Mouse (Mus musculus) embryo, embryonic 10 days (tissue): ENCODE data around the gene Sprr3.
"Not testable (repeated sequence)": the region's sequence is repeated elsewhere in the genome, so short reads cannot be mapped to it uniquely, and the experiment has no call there.

Experiments
- DNase-seq: peaks from one replicate; pipeline ENCODE4 v3.0.0-alpha.2; 2015; ENCODE audit warnings: low spot score

Sprr3 gene

GRCm38 (mm10) chr3:92458620-92459019 lies at the start of gene Sprr3:
Sprr3 (minus strand) TSS chr3:92458720.
- DNase-seq: no peak

- no peak for DNase-seq
These were observed 49.7 kb upstream of the Sprr3 start for GRCm38 (mm10) chr3:92508185-92508584.

DNA sequence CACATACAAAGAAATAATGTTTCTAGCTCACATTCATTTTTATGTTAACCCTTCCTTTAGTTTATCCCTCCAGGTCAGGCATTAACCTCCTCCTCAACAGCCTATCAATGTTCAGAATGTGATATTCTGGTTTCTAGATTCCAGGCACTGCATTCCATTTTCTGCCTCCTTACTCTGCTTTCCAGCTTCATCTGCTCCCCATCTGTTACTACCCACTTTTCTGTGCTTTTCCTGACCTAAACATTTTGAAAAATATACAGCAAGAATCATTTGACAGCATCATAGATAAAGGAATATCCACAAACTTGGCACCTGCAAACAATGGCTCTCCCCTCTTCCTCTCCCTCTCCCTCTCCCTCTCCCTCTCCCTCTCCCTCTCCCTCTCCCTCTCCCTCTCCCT lies 45.0 kb upstream of the Sprr3 start:
- no peak for DNase-seq

GRCm38 (mm10) chr3:92500393-92500792 lies 41.9 kb upstream of the Sprr3 start, which contains the start of gene Sprr4:
Sprr4 (minus strand) TSS chr3:92500493.
- no peak for DNase-seq

DNA sequence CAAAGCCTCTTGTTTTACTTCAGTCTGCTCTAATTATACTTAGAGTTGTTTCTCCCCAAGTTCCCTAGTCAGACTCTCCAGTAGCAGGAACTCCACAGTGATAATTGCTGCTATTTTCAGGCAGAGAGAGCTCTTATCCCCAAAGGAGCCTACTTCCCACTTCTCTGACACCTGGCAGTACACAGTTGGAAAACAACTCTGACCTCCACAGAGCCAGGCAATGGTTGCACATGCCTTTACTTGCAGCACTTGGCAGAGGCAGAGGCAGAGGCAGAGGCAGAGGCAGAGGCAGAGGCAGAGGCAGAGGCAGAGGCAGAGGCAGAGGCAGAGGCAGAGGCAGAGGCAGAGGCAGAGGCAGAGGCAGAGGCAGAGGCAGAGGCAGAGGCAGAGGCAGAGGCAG lies 31.7 kb upstream of the Sprr3 start:
- DNase-seq: not testable (repeated sequence)

- DNase-seq: no peak
These were observed 27.8 kb upstream of the Sprr3 start for GRCm38 (mm10) chr3:92486307-92486706.

DNA sequence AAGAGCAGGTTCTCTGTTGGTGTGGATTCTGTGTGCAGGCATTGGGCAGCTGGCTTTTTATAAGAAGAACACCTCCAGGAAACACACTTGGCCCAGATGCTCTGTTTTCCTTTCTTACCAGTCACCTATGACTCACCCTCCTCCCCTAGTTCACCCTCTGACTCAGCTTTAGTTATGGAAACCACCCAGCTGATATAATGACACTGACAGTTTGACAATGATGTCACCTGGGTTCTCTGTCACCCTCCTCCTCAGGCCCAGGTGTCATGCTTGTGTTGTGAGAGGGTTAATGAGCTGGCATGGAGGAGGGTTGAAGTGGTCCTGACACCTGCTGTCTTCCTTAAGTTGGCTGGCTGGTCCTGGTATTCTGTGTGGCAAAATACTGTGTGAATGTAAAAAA lies 27.3 kb upstream of the Sprr3 start, which contains the start of gene Sprr1a:
Gene Sprr1a (minus strand): TSS at position 33 of the 400 bp plus-strand sequence.
- no peak for DNase-seq

- DNase-seq: not testable (repeated sequence)
These were observed 22.7 kb upstream of the Sprr3 start for GRCm38 (mm10) chr3:92481249-92481648.

- DNase-seq: no peak
These were observed 11.6 kb upstream of the Sprr3 start for GRCm38 (mm10) chr3:92470111-92470510.

GRCm38 (mm10) chr3:92467424-92467823 lies 8.9 kb upstream of the Sprr3 start:
- DNase-seq: no peak

DNA sequence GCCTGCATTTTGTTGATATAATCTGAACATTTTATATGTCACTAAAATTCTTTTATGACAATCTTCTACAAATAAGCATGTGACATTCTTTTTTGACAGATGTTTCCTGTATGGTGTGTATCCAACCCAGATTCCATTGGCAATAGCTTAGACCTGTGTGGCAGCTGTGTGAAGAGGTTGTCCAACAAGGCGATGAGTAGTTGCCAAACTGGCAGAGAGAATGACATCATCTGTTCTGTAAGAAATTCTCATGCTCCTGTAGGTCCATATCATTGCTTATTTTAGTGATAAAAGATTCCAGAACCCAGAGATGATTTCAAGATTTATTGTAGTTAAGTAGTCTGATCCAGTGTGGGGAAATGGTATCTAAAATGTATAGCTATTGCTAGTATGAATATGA lies 8.1 kb upstream of the Sprr3 start:
- no peak for DNase-seq

- DNase-seq: no peak
These were observed 3.4 kb downstream of the Sprr3 start for GRCm38 (mm10) chr3:92455151-92455550.

GRCm38 (mm10) chr3:92440177-92440576 lies 18.3 kb downstream of the Sprr3 start:
- DNase-seq: no peak

GRCm38 (mm10) chr3:92438689-92439088 lies 19.8 kb downstream of the Sprr3 start, which contains the start of gene Sprr1b:
Sprr1b (minus strand) TSS chr3:92438789.
- DNase-seq: no peak

- DNase-seq: no peak
These were observed 26.2 kb downstream of the Sprr3 start, which contains the start of gene Sprr2k for GRCm38 (mm10) chr3:92432282-92432681. Sprr2k (plus strand) TSS chr3:92432582.

- no peak for DNase-seq
These were observed 29.2 kb downstream of the Sprr3 start, which contains the start of gene Gm9774 for GRCm38 (mm10) chr3:92429323-92429722. Gm9774 (minus strand) TSS chr3:92429423.

DNA sequence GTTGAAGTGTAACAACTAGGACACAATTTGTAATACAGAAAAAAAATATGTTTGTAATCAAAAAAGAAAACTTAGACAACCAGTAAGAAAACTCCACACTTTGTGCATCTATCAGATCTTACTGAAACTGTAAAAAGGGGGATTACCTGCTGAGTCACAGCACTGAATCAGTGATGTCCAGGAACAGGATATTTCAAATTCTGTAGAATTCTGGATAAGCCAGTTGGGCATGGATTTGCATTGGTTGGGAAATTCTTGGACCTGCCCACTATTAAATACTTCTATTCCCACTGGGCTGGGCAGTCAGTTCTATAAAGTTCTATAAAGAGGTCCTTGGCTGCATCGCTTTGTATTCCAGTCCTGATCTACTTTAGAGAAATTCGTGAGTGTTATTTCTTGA lies 40.7 kb downstream of the Sprr3 start, which contains the start of gene Sprr2j-ps:
Gene Sprr2j-ps (plus strand): TSS at position 301 of the 400 bp plus-strand sequence.
- DNase-seq: no peak

GRCm38 (mm10) chr3:92407691-92408090 lies 50.8 kb downstream of the Sprr3 start, which contains the start of gene Sprr2i:
Sprr2i (plus strand) TSS chr3:92407991.
- no peak for DNase-seq
